Mouse (Mus musculus): ENCODE results near the gene Cd52. TPM values are rescaled to one million over a fixed set of nuclear protein-coding genes. Genes with fewer than 3 reads are reported as not detected.

The Cd52 gene
- total and polyA plus RNA-seq, 2 experiments from 2014 or later: 0.66 to 2.7 TPM

- H3K4me3 ChIP-seq (ENCODE audit: low read depth, low read length): no peak overlapping the region
- TF ChIP-seq CTCF (IDR thresholded peaks at IDR 0.05): no peak
- 50% methylated on average over 3 of the region's 3 CpGs for WGBS
- no peak for ATAC-seq (ENCODE audit: low FRiP score)
- no peak overlapping the region for H3K27ac ChIP-seq (ENCODE audit: low read depth, low read length)
- H3K4me2 ChIP-seq (ENCODE audit: low read depth, low read length, poor library complexity, severe bottlenecking): no peak overlapping the region
- H3K27me3 ChIP-seq (ENCODE audit: insufficient read depth, low read length): no peaks in the 10 kb centered on the region
- H3K4me1 ChIP-seq (ENCODE audit: insufficient read depth, low read length): no peaks in the 10 kb centered on the region
- no peak for DNase-seq (ENCODE audit: low spot score)
- H3K9me3 ChIP-seq (ENCODE audit: low read length): no peaks in the 10 kb centered on the region
- no peak overlapping the region for H3K9ac ChIP-seq (replicated peaks; ENCODE audit: low read length, poor library complexity, severe bottlenecking)
- H3K36me3 ChIP-seq (ENCODE audit: insufficient read depth, low read length): no peaks in the 10 kb centered on the region
Observed at GRCm38 (mm10) chr4:134110653-134111052, 15.8 kb upstream of the Cd52 start.

GRCm38 (mm10) chr4:134108196-134108595 is 13.3 kb upstream of the Cd52 start:
- Histone ChIP-seq H3K27me3 (ENCODE audit: insufficient read depth, low read length) (no peaks in the 10 kb centered on the region), H3K4me3 (ENCODE audit: low read depth, low read length) (no peak overlapping the region), H3K9me3 (ENCODE audit: low read length) (no peaks in the 10 kb centered on the region), H3K9ac (replicated peaks; ENCODE audit: low read length, poor library complexity, severe bottlenecking) (no peak overlapping the region), H3K4me2 (ENCODE audit: low read depth, low read length, poor library complexity, severe bottlenecking) (no peak overlapping the region), H3K4me1 (ENCODE audit: insufficient read depth, low read length) (no peaks in the 10 kb centered on the region), H3K36me3 (ENCODE audit: insufficient read depth, low read length) (no peaks in the 10 kb centered on the region), H3K27ac (ENCODE audit: low read depth, low read length) (no peak overlapping the region)
- TF ChIP-seq CTCF (IDR thresholded peaks at IDR 0.05): no peak
- DNase-seq (ENCODE audit: low spot score) (no peak), ATAC-seq (ENCODE audit: low FRiP score) (no peak)
- 73% methylated on average over 5 of the region's 5 CpGs for WGBS

DNA sequence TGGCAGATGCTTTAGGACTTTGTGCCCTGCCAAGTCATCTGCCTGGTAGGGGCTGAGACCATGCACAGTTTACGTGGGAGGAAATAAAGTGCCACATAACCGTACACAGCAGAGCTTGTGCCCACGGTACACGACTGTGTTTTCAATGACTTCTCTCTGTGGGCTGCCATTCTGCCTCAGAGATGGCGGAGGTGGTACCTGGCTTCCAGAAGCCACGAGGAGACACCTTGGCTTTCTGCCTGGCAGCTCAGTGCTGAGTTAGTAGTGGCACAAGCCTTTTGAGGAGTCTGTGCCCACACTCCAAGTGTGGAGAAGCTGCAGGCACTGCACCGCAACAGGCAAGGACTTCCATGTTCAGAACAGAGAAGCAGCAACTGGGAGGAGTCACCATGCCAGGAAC is 12.8 kb upstream of the Cd52 start:
- Histone ChIP-seq H3K4me2 (ENCODE audit: low read depth, low read length, poor library complexity, severe bottlenecking) (no peak overlapping the region), H3K27ac (ENCODE audit: low read depth, low read length) (no peak overlapping the region), H3K27me3 (ENCODE audit: insufficient read depth, low read length) (no peaks in the 10 kb centered on the region), H3K4me1 (ENCODE audit: insufficient read depth, low read length) (no peaks in the 10 kb centered on the region), H3K36me3 (ENCODE audit: insufficient read depth, low read length) (no peaks in the 10 kb centered on the region), H3K9me3 (ENCODE audit: low read length) (no peaks in the 10 kb centered on the region), H3K4me3 (ENCODE audit: low read depth, low read length) (no peak overlapping the region), H3K9ac (replicated peaks; ENCODE audit: low read length, poor library complexity, severe bottlenecking) (no peak overlapping the region)
- no peak for TF ChIP-seq CTCF (IDR thresholded peaks at IDR 0.05)
- ATAC-seq (ENCODE audit: low FRiP score) (no peak), DNase-seq (ENCODE audit: low spot score) (no peak)
- WGBS: 86% methylated on average over 7 of the region's 7 CpGs

DNA sequence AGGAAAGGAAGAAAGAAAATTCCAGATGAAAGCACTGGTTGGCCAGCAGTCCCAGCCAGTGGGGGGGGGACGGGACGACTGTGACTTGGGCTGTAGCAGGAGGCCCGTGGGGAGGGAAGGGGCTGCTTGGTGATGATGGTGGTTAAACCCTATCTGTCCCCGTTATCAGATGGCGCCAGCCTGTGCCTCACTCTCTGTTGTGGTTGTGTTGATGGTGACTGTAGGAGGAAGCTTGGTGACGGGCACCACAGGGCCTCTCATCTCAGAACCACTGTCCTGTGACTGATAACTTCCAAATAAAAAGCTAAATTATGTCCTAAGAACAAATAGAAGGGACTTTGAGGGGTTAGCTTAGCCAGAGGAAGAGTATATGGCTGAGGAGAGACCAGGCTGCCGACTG is 11.2 kb upstream of the Cd52 start:
- no peak overlapping the region for H3K27ac ChIP-seq (ENCODE audit: low read depth, low read length)
- H3K9me3 ChIP-seq (ENCODE audit: low read length): no peaks in the 10 kb centered on the region
- H3K4me1 ChIP-seq (ENCODE audit: insufficient read depth, low read length): no peaks in the 10 kb centered on the region
- no peaks in the 10 kb centered on the region for H3K27me3 ChIP-seq (ENCODE audit: insufficient read depth, low read length)
- H3K4me2 ChIP-seq (ENCODE audit: low read depth, low read length, poor library complexity, severe bottlenecking): no peak overlapping the region
- 78% methylated on average over 7 of the region's 7 CpGs for WGBS
- ATAC-seq (ENCODE audit: low FRiP score): no peak
- H3K36me3 ChIP-seq (ENCODE audit: insufficient read depth, low read length): no peaks in the 10 kb centered on the region
- H3K9ac ChIP-seq (replicated peaks; ENCODE audit: low read length, poor library complexity, severe bottlenecking): no peak overlapping the region
- DNase-seq (ENCODE audit: low spot score): no peak
- TF ChIP-seq CTCF (IDR thresholded peaks at IDR 0.05): no peak
- H3K4me3 ChIP-seq (ENCODE audit: low read depth, low read length): no peak overlapping the region

DNA sequence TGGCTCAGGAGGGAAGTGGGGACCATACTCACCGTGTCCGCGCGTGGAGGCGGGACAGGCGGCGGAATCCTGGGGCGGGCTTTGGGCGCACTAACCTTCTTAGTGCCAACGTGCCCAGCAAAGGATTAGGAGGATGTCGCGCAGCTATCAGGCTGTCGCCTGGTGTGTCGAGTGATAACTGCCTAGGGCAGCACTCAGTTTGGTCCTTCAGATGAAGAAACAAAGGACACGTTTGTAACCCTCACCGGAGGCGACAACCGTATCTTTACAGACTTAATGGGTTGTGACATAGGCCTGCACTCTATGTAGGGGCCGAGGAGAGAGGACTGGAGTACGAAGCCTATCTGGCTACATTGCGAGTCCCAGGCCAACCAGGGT is 7.8 kb upstream of the Cd52 start:
- Histone ChIP-seq H3K27ac (ENCODE audit: low read depth, low read length) (no peak overlapping the region), H3K4me2 (ENCODE audit: low read depth, low read length, poor library complexity, severe bottlenecking) (peak overlapping the region; percentile 75), H3K9me3 (ENCODE audit: low read length) (no peaks in the 10 kb centered on the region), H3K9ac (replicated peaks; ENCODE audit: low read length, poor library complexity, severe bottlenecking) (peak overlapping the region; percentile 59), H3K27me3 (ENCODE audit: insufficient read depth, low read length) (no peaks in the 10 kb centered on the region), H3K36me3 (ENCODE audit: insufficient read depth, low read length) (no peaks in the 10 kb centered on the region), H3K4me3 (ENCODE audit: low read depth, low read length) (peak overlapping the region; percentile 78), H3K4me1 (ENCODE audit: insufficient read depth, low read length) (no peaks in the 10 kb centered on the region)
- TF ChIP-seq CTCF (IDR thresholded peaks at IDR 0.05): no peak
- DNase-seq (ENCODE audit: low spot score) (no peak), ATAC-seq (ENCODE audit: low FRiP score) (peak; percentile 58)
- 2% methylated on average over 21 of the region's 21 CpGs for WGBS

DNA sequence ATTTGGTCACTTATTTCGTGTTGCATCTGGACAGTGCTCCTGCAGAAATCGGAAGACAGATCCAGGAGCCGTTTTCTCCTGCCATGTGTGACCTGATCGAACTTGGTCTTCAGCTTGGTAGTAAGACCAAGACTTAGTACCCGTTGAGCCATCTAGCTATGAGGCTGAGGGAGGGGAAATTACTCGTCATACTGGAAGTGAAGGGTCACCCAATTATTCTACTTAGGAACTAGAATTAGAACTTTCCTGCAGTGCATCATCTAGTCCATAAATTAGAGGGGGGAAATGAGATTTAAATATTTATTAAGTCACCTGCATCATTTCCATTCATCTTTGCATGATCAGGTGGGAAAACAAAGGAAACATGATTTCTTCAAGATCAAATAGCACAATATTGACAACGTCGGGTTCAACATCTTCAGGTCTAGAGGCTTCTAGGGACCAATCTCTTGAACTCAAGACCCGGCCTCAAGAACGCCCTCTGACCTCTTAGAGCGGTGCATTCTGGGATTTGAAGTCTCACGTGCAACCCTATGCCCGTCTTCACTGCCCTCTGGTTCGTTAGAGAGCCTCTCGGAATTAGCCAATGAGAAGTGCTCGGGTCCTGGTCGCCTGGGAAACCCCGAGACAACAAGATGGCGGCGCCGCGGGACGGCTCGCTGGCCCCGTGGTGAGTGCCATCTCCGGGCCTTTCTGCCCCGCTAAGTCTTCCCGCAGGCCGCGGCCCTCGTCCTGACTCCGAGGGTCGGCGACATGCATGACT is 7.3 kb upstream of the Cd52 start, which contains the start of gene Ubxn11:
Gene Ubxn11 (plus strand): TSS at position 592 of the 763 bp plus-strand sequence.
- H3K27me3 ChIP-seq (ENCODE audit: insufficient read depth, low read length): no peaks in the 10 kb centered on the region
- ATAC-seq (ENCODE audit: low FRiP score): peak; percentile 95
- no peak for TF ChIP-seq CTCF (IDR thresholded peaks at IDR 0.05)
- H3K27ac ChIP-seq (ENCODE audit: low read depth, low read length): no peak within 1 kb of the TSS
- WGBS: 18% methylated on average over 34 of the region's 34 CpGs
- no peaks in the 10 kb centered on the region for H3K36me3 ChIP-seq (ENCODE audit: insufficient read depth, low read length)
- no peaks in the 10 kb centered on the region for H3K4me1 ChIP-seq (ENCODE audit: insufficient read depth, low read length)
- H3K4me3 ChIP-seq (ENCODE audit: low read depth, low read length): peak within 1 kb of the TSS; percentile 78
- H3K9ac ChIP-seq (replicated peaks; ENCODE audit: low read length, poor library complexity, severe bottlenecking): peak within 1 kb of the TSS; percentile 59
- no peaks in the 10 kb centered on the region for H3K9me3 ChIP-seq (ENCODE audit: low read length)
- peak within 1 kb of the TSS; percentile 75 for H3K4me2 ChIP-seq (ENCODE audit: low read depth, low read length, poor library complexity, severe bottlenecking)
- DNase-seq (ENCODE audit: low spot score): peak; percentile 95
